Mouse (Mus musculus) liver, postnatal 0 days (tissue): ENCODE results near the gene D8Ertd738e.

Experiments
- CTCF ChIP-seq: sonication (generic); IDR thresholded peaks from 2 replicates; pipeline ENCODE4 v1.5.1; 2016; ENCODE audit warnings: antibody characterized with exemption, low read depth
- EP300 ChIP-seq: IDR thresholded peaks from 2 replicates; pipeline ENCODE4 v1.6.1; 2016; ENCODE audit warnings: antibody characterized with exemption, low read depth, mild to moderate bottlenecking

GRCm38 (mm10) chr8:84218143-84218542 lies 31.4 kb downstream of the D8Ertd738e start:
- TF ChIP-seq CTCF (no peak), EP300 (no peak)
